Mouse (Mus musculus) granulocyte monocyte progenitor cell, adult 5-6 weeks (primary cell): ENCODE data around the gene Tbc1d2. TPM values are rescaled to one million over a fixed set of nuclear protein-coding genes. Genes with fewer than 3 reads are reported as not detected.
"Not testable (repeated sequence)": the region's sequence is repeated elsewhere in the genome, so short reads cannot be mapped to it uniquely, and the experiment has no call there.

Experiments
- ATAC-seq: replicated peaks from 2 replicates; pipeline ENCODE4 v1.8.0; 2016; ENCODE audit warnings: mild to moderate bottlenecking, moderate TSS enrichment, inconsistent platforms; ENCODE audit not compliant: poor library complexity, severe bottlenecking
- total RNA-seq, 2 experiments: library from RNA; stranded (forward) in 1 of 2; stranded (reverse) in 1 of 2; fragments of 200-712, 200-1000 nt in 1 of 2; fragments of >200 nt in 1 of 2; fragmentation: Nextera tagmentation in 1 of 2; gene quantifications; 2 replicates each; pipeline ENCODE4 v1.2.3; 2014 to 2017

Gene Tbc1d2
- total RNA-seq, 2 experiments from 2014 or later = 5.4 to 6.8 TPM

DNA sequence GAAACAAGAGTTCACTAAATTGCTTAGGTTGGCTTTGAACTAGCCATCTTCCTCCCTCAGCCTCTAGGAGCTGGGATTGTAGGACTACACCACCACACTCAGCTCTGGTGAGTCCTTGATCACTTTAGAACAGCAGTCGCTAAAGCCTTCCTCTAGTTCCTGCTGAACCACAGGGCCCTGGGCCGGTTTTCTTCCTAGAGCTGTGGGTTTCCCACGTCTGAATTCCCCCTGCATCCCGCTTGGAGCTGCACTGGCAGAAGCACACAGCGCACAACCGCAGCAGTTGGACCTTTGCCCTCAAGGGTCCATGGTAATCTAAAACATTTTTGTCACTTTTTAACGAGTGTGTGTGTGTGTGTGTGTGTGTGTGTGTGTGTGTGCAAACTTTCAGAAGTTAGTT is 47.3 kb downstream of the Tbc1d2 start:
- ATAC-seq = no peak

DNA sequence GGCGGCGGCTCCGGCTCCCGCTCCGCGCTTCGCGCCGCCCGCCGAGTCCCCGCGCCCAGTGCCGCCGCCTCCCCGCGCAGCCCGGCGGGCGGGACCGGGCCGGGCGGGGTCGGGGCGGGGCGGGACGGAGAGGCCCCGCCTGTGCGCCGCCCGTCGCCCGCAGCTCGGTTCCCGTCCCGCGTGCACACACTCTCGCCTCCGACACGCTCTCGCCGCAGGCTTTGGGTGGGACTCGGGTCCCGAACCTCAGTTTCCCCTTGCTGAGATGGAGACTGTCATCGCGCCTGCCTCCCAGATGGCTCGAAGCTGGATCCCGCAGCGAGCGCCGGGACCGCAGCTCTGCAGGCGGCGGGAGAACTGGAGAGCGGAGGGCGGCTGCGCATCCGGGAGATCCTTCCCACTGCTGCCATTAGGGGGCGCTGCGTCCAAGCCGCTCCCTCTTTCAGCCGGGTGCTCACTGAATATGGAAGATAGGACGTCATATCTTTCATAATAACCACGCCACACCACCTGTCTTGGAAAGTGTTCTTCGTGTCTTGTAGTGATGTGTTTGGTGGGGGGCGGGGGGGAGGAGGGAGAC is 48.1 kb downstream of the Tbc1d2 start, which contains the start of gene Coro2a:
Coro2a (minus strand) TSS at position 359 of the 580 bp plus-strand sequence.
- peak; percentile 69 for ATAC-seq

DNA sequence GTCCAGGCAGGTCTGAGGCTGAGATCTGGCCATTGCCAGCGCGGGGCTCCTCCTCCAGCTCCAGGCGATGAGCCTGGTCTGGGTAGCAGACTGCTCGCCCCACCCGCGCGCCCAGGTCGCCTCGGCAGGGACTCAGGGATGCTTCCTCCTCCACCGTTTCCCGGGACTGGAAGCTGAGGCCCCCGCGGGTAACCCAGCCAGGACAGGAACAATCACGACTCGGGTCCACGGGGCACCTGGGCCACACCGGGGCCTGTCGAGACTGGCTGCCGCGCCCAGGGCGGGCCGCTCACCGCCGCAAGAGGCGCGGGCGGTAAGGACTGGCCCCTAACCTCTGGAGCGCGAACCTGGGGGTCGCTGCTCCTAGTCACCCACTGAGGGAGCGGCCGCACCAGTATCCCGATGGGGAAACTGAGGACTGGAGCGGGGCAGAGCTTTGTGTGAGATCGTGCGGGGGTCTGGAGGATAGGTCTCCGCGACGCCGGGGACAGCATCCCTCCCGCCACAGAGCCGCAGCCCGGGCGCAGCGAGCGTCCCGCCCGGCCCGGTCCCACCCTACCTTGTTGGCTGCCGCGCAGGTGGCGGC is 48.7 kb downstream of the Tbc1d2 start:
- ATAC-seq = peak; percentile 5; the same call in 1 of the 2 replicates

DNA sequence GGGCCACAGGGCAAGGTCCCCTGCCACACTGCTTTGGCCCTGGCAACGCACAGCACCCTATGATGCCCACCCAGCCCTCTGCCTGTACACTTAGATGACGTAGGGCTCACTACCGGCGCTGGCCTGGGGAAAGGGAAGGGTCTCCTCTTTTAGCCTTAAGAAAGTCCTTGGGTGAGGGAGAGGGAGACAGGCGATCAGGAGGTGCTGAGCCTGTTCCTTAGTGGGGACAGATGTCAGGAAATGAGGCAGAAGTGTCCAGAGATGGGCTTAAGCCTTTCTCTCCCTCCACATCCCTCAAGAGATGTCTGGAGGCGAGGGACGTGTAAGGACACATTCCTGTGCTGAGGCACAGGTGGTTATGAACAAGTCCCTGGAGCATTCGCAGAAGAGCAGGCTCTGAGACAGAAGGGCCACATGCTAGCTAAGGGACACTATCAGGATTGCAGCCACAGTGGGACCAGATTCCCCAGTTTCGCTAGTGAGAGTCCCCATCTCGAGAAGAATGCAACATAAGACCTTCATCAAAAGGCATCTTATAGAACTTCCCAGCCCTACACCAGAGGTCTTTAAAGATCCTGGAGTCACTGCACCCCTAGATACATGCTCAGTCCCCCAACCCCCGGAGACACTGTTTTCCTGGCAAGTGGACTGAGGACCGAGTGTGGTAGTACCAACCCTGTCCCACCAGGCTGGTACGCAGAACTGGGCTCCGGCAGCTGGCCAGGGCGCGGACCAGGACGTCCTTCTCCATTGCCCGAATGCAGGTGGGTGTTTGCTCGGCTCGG is 49.3 kb downstream of the Tbc1d2 start:
- ATAC-seq = peak; percentile 5; the same call in 1 of the 2 replicates

DNA sequence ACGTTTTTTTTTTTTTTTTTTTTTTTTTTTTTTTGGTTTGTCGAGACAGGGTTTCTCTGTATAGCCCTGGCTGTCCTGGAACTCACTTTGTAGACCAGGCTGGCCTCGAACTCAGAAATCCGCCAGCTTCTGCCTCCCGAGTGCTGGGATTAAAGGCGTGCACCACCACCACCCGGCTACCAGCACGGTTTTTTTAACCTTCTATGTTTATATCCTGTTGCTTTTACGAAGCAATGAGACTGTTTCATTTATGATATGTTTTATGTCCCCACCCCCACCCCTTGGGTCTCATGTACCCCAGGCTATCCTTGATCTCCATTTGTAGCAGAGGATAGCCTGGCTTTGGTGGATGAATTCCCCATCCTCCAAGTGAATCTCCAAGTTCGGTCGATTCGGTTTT is 50.4 kb downstream of the Tbc1d2 start:
- ATAC-seq = not testable (repeated sequence)

DNA sequence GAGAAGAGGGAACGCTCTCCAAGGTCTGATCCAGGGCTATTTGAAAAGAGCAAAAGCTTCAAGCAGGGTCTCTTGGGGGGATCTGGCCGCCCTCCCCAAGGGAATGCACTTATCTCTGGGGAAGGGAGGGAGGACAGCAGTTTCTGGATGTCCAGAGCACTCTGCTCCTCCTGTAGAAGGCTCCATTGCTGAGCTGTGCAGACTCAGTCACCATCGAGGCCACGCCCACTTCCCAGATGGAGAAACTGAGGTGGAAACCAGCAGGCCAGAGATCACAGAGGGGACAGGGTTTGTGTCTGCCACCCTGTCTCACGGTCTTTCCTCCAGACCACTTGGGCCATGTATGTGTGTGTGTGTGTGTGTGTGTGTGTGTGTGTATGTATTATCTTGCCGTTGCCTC is 51.0 kb downstream of the Tbc1d2 start:
- no peak for ATAC-seq

DNA sequence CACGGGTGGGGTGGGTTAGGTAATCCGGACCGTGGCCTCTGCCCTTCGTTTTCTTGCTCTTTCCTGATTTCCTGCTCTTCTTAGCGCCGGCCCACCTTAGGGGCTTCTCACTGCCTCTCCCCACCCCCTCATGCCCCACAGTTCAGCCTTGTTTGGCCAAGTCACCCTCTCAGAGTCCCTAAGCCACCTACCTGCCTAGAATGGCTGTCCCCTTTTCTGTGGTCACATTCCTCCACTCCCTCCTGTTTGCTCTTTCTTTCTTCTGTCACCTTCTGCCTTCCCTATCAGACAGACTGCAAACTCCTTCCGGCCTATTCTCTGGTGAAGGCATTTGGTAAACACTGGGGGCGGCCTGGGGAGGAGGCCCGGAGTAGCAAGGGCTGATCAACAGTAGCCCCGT is 51.9 kb downstream of the Tbc1d2 start:
- ATAC-seq = no peak

DNA sequence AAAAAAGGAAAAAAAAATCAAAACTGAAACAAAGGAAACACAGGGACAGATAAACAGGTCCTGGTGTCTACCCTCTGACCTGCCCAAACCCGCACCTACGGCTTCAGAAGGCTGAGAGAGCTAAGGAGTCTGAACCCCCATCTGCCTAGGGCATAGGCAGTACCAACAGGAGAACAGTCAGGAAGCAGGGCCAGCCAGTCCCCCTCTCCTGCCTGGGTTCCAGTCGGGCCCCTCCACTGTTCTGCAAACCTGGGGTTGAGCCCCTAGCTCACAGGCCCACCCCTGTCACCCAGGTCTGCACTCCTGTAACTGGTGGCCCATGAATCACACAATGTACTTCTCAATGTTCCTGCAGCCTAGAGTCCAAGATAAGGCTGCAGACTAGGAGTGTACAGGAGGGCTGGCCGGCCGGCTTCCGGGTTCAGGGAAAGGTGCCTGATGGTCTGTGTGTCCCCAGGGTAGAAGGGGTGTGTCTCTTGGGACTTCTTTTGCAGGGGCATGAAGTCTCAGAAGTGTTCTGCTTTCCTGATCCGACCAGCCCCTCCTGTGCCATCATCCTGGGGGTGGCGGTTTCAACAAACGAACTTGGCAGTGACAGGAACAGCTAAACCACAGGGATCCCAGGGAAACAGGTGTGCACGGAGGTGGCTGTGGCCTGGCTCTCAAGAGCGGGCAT is 52.6 kb downstream of the Tbc1d2 start:
- peak; percentile 28 for ATAC-seq

DNA sequence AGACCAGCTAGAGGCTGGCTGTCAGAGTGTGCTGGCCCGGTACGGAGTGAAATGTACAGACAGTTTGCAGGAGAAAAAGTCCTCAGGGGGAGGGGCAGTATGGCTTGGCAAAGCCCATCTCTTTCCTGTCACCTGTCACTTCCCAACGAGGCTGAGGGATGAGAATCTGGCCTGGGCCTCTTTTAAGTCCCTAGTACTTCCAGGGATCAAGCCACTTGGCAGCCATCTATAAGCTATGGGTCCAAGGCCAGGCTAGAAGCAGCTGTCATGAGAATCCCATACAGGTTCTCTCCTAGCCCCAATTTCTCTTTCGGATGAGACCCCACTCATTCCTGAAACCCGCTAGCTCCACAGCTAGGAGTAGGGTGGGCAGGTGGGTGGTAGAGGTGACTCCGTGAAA is 53.6 kb downstream of the Tbc1d2 start:
- ATAC-seq = no peak

DNA sequence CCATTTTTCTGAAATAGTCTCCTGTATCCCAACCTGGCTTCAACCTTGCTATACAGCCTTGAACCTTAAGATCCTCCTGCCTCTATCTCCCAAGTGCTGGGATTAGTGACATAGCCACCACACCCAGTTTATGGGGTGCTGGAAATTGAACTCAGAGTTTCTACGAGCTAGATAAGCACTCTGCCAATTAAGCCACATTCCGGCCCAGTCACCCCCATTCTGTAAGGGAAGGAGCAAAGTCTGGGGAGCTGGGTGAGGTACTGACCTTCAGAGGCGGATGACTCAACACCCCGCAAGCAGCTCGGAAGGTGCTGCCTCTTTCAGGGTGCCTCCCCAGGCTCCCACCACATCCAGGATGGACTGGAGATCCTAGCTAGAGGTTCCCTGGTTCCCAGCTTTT is 55.9 kb downstream of the Tbc1d2 start:
- ATAC-seq = no peak

DNA sequence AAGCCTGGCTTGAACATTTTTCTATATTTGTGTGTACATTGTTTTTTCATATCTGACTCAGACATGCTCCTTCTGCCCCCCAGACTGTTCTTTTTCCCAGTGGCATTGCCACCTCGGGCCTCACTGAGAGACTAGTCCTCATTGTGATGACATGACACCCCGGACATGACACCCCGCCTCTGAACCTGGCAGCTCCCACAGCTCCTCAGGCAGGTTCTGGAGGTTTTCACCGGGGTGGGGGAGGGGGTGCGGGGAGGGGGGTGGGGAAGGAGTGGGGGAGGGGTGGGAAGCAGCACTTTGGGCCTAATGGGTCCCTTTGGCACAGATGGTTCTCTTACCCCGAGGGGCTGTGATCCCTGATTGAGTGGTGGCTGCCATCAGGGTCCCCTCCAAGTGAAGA is 56.5 kb downstream of the Tbc1d2 start:
- no peak for ATAC-seq

DNA sequence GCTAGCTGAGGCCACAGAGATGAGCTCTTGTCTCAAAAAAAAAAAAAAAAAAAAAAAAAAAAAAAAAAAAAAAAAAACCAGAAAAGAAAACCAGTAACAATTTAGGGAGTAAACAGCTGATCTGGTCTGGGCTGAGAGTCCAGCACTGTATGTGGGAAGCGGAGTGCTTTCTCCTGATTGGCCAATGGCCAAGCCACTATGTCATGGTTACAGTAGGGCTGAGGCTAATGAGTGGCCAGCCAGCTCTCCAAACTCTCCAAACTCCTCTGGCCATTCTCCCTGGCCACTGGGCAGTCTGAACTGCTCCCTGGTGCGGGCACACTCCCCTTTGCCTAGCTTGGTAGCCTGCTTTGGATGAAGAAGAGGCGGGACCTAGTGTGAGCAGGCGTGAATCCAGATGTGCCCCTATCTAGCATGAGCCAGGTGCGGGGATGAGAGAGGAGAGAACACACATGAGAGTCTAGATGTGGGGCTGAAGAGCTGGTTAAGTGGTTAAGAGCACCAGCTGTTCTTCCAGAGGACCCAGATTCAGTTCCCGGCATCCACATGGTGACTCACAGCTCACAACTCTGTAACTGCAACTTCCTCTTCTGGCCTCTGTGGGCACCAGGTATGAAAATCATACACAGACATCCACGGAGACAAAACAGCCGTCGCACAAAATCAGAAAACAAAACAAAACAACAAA is 58.0 kb downstream of the Tbc1d2 start:
- ATAC-seq = peak; percentile 68

DNA sequence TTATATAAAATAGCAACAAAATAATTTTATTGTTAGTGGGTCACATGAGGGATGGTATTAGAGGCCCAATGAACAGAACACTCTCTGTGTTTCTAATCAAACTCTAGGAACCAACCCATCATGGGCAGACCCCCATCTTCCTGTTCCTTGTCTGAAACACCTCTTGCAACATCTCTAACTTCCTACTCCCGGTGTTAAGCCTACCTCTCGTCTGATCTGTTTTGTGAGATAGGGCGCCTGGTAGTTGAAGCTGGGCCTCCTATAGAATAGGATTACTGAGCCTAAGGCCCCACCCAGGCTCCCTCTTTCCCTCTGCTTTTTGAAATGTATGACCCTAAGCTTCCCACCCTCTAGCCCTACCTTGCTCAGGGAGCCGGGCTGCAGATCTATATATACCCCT is 59.2 kb downstream of the Tbc1d2 start:
- peak; percentile 76 for ATAC-seq

DNA sequence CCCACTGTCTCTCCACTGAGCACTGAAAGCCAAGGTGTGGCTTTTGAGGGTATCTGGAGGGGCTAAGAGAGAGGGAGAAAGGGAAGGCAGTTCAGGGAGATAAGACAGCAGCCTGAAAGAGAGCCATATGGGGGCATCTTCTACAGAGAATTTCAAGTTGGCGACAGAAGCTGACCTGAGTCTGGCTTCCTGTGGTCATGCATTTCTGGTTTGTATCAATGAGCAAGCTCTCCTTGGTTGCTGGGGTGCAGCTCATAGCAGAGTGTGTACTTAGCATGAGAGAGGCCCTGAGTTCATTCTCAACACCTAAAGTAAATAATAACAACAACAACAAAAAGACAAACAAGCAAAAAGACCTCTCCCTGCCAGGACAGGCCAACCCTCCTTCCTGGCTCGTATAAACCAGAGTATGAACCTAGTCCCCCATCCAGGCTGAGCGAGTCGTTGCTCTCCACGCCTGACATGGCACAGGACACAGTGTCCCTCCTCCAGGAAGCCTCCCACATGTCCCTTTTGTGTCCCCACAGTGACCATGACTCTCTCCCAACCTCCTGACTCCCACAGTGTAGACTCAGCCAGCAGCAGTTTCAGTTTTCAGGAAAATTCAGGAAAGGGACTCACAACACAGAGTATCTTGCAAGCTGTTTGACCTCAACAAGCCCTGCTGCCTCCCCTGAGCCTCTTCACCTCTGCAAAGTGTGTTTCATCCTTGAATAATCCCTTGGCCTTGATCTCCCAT is 59.9 kb downstream of the Tbc1d2 start:
- no peak for ATAC-seq

DNA sequence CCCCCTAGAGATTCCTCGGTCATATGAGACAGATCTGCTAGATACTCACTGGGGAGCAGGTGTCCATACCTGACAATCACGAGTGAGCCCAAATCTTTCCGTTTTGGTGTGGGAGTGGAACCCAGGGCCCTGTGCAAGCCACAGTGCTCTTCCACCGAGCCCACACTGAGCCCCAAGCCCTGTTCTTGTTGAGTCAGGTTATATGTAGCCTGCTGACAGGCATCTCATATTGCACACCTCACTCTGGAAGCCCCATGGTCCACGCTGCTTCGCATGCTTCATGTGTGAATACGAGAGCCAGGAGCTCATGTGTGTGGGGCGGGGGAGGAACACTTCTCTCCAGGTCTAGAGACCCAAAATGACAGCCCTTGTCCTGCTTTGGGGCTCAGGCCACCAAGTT is 60.9 kb downstream of the Tbc1d2 start:
- ATAC-seq = no peak

DNA sequence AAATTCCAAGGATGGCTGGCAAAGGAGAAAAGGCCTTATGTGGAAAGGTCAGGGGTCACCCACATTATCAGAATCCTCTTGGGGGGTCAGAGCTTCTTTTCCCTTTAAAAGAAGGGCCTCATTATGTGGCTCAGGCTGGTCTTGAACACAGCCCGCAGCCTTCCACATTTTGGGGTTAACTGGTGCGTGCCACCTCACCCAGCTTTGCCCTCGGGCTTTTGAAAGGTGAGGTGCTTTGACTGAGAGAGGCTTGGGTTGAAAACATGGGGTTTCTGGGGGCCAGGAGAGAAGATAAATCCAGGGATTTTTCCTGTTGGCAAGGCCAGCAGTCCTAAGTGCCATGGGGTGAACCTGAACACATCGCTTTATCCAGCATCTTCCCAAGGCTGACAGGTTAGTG is 63.5 kb downstream of the Tbc1d2 start:
- no peak for ATAC-seq

DNA sequence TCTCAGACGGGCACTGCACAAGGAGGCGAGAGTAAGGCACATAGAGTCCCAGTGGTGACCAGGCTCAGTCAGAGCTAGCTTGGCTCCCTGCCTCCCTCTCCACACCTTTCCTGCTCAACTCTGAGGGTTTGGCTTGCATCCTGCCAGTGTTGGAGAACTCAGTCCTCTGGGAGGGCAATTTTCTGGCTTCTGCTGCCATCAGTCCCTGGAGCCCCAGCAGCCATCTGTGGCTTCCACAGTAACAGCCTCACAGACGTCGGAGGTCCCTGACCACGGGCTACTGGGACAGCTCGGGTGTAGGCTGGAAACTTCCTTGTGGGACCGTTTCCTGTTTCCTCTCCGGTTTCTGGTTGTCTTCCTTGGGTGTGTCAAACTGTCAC is 64.2 kb downstream of the Tbc1d2 start:
- peak; percentile 34; the same call in 1 of the 2 replicates for ATAC-seq

DNA sequence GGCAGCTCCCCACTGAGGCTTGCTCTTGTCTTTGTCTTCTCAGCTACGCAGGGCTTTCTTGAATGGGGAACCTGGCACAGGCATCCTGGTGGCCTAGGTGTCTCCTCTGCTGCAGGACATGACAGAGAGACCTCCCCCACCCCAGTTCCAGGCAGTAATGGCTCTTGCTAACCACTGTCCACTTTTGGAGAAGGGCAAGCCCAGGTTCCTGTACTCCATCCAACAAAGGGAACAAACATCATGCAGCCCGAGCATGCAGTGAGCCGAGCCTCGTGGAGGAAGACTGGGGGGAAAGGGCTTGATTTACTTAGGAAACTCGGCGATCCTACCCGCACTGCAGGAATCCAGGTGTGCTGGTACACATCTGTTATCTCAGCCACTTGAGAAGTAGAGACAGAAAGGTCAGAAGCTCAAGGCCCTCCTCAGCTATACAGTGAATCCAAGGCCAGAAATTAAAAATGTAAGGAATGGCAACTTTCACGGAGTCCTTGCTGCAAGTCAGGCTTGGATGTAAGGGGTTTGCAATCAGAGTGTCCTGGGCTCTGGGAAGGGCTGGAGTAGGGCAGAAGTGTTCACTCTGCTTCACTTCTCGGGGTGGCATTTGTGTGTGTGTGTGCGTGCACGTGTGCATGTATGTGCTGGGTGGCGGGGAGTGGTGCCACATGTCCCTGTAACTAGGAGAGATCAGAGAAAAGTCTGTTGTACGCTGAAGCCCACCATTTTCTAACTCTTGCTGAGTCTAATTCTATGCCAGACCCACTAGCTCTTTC is 64.8 kb downstream of the Tbc1d2 start:
- no peak for ATAC-seq

DNA sequence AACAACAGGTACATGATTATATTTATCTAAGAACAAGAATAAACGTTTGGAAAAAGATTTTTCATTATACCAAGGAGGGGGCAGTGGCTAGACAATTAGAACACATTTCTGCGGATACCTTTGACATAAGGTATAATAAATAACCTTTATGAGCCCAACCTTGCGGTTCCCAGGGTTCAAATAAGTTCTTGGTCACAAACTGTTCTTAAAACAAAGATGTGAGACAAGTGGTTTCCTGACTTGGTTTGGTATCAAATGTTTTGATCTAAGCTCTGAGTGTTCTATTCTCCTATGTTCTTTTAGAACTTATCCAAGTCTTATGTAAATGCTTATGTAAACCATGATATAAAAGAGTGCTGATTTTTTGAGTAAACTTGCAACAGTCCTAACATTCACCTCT is 65.5 kb downstream of the Tbc1d2 start:
- ATAC-seq = not testable (repeated sequence)
